In the genomic region with DNA sequence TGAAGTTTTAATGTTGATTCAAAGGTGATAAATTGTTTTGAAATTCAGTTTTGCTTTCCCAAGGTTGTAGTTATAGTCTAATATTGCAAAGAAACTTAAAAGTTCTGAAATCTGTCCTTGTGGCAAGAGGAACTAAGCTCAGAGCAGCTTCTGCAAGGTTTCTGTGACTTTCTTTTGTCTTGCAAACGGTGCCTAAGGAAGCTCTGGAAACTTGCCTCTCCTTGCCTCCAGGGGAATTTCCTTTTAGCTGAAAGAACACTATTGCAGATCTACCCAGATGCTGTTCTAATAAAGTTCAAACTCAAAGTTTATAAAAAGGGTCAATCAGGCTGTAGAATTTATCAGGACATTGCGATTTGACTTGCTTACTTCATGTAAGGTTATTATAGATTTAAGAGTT, we compare ENCODE assay signal across 13 mouse cellular contexts. TPM values are rescaled to one million over a fixed set of nuclear protein-coding genes. Genes with fewer than 3 reads are reported as not detected.
DNase-seq lines count a peak whose midpoint lies in the region; TF ChIP-seq lines count a peak whose summit lies in the region.
"Not testable (repeated sequence)": the region's sequence is repeated elsewhere in the genome, so short reads cannot be mapped to it uniquely, and the experiment has no call there.
"Had no signal": no experiment of that assay in that cellular context is flagged by ENCODE, and none has a peak within 500 bp of the region (broad histone marks: within the 10 kb centered on the region; RNA-seq: fewer than 3 reads in every experiment).

No protein-coding gene starts in this region.

- 0 out of 2 replicates have a peak, but pooled peaks have one; percentile 17 for TF ChIP-seq EP300 in ES-Bruce4 (IDR thresholded peaks at IDR 0.05; ENCODE audit: insufficient read depth, low read depth, low read length)

- not testable (repeated sequence) for H3K36me3 ChIP-seq in E14TG2a.4 (ENCODE audit: insufficient read depth, low read length); ES-Bruce4 (ENCODE audit: control insufficient read depth, insufficient read depth, low read length, poor library complexity, severe bottlenecking)

- TF ChIP-seq CTCF in E14TG2a.4 (conservative IDR thresholded peaks at IDR 0.05; ENCODE audit: low read length); ES-Bruce4 (IDR thresholded peaks at IDR 0.05; ENCODE audit: low read depth, low read length): not testable (repeated sequence)

- TF ChIP-seq POLR2A in ES-Bruce4 (IDR thresholded peaks at IDR 0.05; ENCODE audit: insufficient read depth, low read length) = not testable (repeated sequence)

- not testable (repeated sequence) for H3K27me3 ChIP-seq in E14TG2a.4 (ENCODE audit: insufficient read depth, low read length); ES-Bruce4 (ENCODE audit: control insufficient read depth, insufficient read depth, low read length, poor library complexity, severe bottlenecking)

- not testable (repeated sequence) for H3K27ac ChIP-seq in ES-Bruce4 (ENCODE audit: insufficient read depth, low read length)

- DNase-seq in ES-CJ7 (ENCODE audit: low read depth, low spot score) (peak; percentile 66), R1 (ENCODE audit: low read depth, low spot score) (peak; percentile 67), ZHBTc4 (ENCODE audit: low read depth, low spot score) (peak; percentile 53)

- peaks cover 43% of the 10 kb centered on the region for H3K9me3 ChIP-seq in E14TG2a.4 (ENCODE audit: low read length)
- not testable (repeated sequence) for H3K9me3 ChIP-seq in ES-Bruce4 (replicated peaks; ENCODE audit: control insufficient read depth, insufficient read depth, low read length, poor library complexity, severe bottlenecking)

- peak overlapping the region; percentile 37; the same call in 1 of the 2 replicates for H3K4me3 ChIP-seq in E14TG2a.4 (replicated peaks; ENCODE audit: low read length)
- H3K4me3 ChIP-seq in ES-Bruce4 (ENCODE audit: low read depth, low read length) = not testable (repeated sequence)

- not testable (repeated sequence) for H3K9ac ChIP-seq in ES-Bruce4 (ENCODE audit: low read depth, poor library complexity, severe bottlenecking)

- H3K4me1 ChIP-seq in E14TG2a.4 (replicated peaks; ENCODE audit: low read depth, low read length) = peaks cover 22% of the 10 kb centered on the region
- H3K4me1 ChIP-seq in ES-Bruce4 (ENCODE audit: control insufficient read depth, insufficient read depth, low read length) = not testable (repeated sequence)

RNA-seq across cellular contexts. Expression of a gene that starts 37.5 kb away (rescaled TPM):
- not detected in 2 replicates for polyA plus RNA-seq in ES-Bruce4 (2011; ENCODE audit: insufficient read depth, insufficient read length, low read depth, missing spikeins)
- polyA plus RNA-seq: activated CD4-positive, CD25-positive, alpha-beta regulatory T cell, adult 4 months; brain, embryonic 14.5 days; C2C12; CD4-positive, CD25-positive, alpha-beta regulatory T cell, adult 4 months; cerebellum, adult 2 months; G1E; Patski had no signal

RNA-seq across cellular contexts. Expression of a gene that starts 53.4 kb away (rescaled TPM):
- not detected in 2 replicates for polyA plus RNA-seq in ES-Bruce4 (2011; ENCODE audit: insufficient read depth, insufficient read length, low read depth, missing spikeins)
- polyA plus RNA-seq: activated CD4-positive, CD25-positive, alpha-beta regulatory T cell, adult 4 months; adrenal gland, adult 2 months; brain, embryonic 14.5 days; C2C12; CD4-positive, CD25-positive, alpha-beta regulatory T cell, adult 4 months; cerebellum, adult 2 months; G1E; Patski had no signal
